Mouse (Mus musculus) adrenal gland (tissue): Measurements from ENCODE around the gene Prkcb.

Source experiments
- intact Hi-C: fragments of 180-260 bp; cut with DNase I; formaldehyde crosslinking; loops from one replicate; pipeline ENCODE4 v1.15.1; 2025

Prkcb gene

DNA sequence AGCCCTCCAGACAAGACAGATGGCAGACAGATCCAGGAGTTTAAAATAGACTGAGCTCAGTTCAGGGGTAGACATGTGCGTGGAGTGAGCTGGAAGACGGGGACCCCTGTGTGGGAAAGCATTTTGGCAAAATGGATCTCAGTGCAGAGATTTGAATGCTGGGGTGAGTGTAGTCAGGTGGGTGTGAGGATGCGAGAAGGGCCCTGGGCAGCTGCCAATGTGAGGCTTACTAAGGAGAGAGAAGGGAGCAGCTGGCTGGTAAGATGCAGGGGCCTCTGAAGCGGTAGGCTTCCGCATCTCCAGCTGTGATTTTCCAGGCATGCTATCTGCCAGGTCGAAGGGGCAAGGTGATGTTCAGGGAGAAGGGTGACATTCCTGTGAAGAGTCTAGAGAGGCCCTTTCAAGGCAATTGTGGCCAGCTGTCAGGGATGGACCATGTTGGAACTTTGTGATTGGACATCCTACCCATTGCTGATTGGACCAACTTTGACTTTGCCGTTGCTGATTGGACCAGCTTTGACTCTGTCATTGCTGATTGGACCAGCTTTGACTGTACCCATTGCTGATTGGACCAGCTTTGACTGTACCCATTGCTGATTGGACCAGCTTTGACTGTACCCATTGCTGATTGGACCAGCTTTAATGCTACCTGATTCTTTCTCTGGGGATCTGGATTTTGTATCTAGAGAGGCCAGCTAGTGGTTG lies 78.9 kb downstream of the Prkcb start:
- intact Hi-C loops = no loop called here

DNA sequence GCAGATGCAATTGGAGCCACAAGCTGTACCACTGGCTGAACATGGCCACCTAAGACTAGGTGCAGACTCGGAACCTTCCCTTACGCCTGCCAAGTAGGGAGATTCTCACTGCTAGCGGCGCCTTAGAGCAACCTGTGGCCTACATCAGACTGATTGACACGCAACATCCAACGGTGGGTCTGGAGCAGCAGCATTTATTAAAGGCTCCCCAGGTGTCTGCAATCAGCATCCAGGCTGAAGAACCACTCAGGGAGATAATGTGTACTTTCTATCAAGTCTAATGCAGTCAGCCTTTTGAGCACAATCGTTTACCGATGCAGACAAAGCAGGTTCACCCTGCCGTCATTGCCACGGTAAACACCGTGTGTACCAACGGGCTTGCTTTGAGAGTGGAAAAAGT lies 81.9 kb downstream of the Prkcb start:
- intact Hi-C loops = no loop called here

DNA sequence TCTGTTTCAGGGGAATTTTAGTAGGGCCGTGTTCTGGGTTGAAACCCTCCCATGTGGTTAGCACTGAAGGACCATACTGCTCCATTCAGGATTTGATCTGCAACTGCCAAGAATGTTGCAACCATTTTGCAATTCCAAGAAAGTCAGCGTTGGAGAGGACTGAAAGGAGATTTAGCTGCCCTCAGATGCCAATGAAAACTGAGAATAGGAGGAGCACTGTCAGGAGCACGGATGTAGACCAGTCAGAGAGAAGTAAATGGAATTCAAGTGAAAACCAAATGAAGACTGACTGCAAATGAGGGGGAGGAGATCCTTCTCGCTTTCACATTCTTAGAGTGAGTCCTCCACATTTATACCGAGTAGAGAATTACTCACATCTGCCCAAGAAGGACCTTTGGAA lies 83.4 kb downstream of the Prkcb start:
- intact Hi-C loops = no loop called here

DNA sequence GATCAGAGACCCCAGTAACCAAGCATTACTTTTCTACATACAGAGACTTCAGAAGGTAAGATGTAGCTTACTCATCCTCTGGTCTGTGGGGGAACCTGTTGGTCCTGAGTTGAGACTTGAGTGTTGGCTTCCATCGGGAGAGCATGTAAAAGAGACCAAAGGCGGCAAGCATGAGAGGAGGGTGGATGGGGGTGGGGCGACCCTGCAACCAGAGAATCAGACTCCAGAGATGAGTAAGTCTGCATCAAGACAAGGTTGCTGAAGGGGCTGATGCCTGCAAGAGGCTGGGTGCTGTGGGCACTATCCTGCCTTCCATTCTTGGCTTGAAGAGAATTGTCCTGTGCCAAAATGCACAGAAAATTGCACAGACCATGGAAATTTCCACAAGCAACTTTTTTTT lies 83.8 kb downstream of the Prkcb start:
- intact Hi-C loops = no loop called here

DNA sequence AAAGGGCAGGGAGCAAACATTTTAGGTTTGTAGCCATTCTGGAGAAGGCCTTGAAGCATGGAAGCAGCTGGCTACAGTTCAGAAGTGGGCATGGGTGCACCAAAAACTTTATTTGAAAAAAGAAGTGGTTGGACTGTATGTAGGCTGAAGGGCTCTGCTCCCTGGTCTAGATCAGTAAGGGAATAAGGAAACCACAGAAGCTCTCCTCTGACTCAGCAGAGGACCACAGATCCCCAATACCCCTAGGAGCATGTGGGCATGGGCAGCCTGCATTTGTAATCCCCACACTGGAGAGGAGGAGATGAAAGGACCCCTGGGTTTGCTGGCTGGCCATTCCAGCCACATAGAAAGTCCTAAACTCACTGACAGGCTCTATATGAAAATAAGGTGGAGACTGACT lies 88.3 kb downstream of the Prkcb start:
- intact Hi-C loops = no loop called here

DNA sequence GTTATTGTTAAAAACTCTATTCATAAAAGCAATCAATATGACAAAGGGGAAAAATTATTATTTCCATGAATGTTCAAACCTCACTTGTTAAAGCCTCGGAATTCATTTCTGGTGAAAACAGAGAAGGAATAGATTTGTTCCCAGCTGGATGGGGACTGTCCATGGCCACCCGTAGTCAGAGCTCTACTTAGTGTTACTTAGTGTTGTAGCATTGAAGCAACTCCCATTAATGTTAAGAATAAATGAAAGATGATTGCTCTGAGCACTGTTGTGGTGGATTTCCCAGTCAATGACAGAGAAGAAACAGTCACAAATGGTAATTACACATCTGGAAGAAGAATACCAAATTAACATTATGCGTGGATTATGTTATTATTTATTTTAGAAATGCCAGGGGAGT lies 89.4 kb downstream of the Prkcb start:
- intact Hi-C loops = no loop called here

DNA sequence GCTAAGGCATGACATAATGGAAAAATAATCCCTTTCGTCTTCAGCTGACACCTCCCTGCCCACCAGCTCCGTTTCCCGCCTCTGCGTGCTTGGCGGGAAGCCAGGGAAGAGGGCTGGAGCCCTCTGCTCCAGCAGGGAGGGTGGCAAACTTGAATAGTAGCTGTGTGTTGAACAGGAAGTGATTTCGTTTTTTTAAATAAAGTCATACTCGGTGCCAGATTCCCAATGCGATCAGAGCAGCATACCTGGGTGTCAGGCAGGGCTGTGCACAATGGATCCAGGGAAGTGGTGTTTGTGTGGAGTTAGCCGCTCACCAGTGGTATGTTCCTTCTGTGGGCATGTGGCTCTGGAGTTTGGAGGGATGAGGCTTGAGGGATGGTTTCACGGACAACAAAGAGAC lies 89.9 kb downstream of the Prkcb start:
- intact Hi-C loops = no loop called here

DNA sequence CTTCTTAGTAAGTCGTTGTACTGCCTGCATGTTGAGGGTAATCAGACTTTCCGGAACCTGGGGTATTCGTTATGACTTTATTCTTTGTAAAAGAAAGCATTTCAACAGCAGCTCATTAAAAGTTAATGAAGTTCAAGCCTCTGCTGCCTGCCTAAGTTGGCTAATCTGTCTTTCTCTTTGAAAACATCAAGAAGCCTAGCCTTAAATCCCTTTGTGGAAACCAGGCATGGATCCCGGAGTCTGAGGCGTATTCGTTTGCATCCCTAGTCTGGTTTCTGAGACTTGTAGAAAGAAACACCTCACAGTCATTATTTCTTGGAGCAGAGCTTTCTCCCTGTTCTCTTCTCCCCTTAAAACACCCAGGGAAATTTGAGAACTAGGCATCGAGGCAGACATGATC lies 90.7 kb downstream of the Prkcb start:
- intact Hi-C loops = no loop called here

DNA sequence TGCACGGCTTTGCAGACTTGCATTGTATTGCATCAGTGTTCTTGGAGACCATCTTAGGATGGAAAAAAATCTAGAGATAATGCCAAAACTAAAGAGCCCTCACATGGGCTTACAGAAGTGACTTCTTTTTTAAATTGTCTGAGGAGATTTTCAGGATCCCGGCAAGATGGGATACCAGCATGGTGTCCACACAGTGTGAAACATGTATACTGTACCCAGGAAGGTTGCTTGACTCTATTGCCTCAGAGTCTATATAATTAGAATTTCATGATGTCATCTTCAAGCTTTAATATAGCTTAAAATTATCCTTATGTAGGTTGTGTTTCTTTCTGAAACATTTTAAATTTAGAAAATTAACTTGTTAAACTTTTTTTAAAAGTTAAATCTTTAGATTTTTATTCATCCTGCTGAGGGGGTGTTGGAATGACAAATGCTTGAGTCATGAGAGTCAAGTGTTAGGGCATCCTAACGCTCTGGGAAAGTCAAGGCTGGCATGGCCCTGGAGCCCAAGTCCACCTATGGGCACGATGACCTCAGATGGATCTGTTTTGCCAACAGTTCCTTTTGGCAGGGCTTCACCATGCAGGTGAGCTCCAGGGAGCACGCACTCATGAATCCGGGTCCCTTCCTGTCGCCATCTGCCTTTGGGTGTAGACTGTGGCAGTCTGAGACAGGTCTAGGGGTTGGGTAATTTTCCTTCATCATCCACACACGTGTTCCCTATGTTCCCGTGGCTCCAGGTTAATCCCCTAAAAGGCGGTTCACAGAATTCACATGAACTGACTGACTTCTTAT lies 92.0 kb downstream of the Prkcb start:
- intact Hi-C loops = no loop called here

DNA sequence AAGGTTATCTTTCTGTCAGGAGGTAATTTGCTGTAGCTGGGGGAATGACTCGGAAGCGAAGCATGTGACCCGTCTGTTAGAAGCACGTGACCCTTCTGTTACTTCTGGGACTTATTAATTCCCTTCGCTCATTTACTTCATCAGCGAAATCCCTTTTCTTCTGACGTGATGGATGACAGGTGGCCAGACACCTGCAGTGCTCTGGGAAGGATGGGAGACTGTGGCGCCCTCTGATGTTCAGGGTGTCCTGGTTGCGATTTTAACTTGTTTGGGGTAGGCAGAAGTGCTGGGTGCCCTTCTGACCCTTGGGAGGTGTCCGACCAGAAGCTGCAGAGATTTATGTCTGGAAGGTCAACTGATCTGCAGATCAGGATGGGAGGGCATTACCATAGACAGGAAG lies 93.0 kb downstream of the Prkcb start:
- intact Hi-C loops = no loop called here

DNA sequence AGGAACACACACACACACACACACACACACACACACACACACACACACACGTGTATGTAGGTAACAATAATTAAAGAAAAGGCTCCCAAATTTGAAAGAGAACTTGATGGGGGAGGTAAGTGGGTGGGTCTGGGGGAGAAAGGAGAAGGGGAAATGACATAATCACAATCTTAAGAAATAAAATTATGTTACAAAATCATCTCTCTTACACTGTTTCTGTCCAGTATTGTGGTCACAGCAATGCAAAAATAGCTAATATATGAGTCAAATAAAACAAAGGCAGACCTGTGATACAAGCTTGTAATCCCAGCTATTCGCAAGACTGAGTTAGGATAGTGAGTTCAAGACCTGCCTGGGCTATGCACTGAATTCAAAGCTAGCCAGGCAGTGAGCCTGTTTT lies 94.7 kb downstream of the Prkcb start:
- intact Hi-C loops = no loop called here

DNA sequence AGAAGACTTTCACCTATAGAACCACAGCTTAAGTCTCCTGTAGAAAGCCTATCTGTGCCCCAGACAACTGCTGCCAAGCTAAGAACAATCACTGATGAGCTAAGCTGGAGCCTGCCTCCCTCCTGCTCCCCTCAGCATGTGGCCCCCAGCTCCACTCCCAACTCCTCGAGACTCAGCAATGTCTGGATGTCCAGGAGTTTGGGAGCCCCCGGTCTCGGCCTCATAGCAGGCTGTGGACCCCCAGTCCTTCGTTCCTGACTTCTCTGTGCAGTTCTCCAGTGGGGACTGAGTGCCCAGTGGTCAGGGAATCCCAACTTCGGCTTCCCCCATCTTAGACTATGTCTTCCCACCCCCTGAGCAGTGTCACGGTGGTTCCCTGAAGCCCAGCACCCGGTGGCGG lies 96.3 kb downstream of the Prkcb start:
- intact Hi-C loops = no loop called here

DNA sequence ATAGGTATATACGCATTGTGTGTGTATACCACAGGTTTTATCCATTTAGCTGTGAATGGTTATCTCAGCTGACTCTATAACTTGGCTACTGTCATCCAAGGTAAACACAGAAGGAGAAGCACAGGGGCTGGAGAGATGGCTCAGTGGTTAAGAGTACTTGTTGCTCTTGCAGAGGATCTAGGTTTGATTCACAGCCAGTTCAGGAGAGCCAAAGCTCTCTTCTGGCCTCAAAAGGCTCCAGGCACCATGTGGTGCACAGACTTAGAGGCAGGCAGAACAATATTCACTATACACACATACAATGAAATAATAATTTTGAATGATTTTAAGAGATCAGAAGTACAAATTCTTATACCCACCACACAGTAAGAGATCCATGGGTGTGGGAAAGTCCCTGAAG lies 98.0 kb downstream of the Prkcb start:
- intact Hi-C loops = no loop called here

DNA sequence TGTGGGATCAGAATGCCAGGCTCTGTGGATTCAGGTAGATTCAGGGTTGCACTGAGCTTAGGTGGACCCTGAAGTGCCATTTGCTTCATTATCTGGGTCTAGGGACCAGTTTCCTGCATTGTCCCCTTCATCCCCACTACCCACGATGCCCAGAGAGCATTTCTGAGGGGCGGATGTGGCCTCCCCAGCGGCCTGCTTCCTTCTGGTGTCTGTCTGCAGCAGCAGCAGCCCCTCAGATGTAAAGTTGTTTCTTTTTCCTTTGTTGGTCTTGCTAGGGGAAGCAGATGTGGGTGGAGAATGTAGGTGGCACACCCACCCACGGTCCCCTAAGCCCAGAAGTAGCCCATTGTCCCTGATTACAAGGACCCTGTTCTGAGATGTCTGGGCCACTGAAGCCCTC lies 99.3 kb downstream of the Prkcb start:
- intact Hi-C loops = no loop called here

DNA sequence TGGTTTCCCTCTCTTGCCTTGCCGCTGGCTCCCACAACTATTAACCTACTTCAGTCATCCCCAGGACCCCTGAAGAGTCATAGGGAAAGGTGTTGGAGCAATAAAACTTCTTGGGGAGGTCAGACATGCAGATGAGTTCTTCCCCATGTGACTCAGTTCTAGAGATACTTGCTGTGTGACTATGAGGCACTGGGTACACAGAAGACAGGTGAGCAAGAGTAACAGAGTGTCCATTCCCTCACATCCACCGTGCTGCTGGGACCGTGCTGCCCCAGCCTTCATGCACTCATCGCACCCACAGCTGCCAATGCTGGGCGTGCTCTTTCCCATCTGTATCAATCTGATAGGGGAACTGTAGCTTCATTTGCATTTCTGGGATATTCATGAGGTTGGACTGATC lies 100.3 kb downstream of the Prkcb start:
- intact Hi-C loops = no loop called here

DNA sequence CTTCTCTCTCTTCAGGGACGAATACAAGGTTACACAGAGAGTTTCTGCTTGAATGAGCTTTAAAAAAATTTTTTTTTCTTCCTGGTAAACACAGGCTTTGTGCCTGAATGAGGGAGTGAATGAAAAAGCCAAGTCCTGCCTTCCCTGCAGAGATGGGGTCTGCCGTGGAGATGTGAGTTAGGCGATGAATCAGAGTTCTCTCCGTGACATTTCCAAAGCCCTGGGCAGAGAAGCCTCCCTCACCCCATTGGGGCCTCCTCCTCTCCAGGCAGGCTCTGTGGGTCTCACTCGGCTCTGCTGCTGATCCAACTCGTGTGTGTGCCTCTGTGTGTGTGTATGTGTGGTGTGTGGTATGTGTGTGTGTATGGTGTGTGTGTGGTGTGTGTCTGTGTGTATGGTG lies 101.1 kb downstream of the Prkcb start:
- intact Hi-C loops = no loop called here

DNA sequence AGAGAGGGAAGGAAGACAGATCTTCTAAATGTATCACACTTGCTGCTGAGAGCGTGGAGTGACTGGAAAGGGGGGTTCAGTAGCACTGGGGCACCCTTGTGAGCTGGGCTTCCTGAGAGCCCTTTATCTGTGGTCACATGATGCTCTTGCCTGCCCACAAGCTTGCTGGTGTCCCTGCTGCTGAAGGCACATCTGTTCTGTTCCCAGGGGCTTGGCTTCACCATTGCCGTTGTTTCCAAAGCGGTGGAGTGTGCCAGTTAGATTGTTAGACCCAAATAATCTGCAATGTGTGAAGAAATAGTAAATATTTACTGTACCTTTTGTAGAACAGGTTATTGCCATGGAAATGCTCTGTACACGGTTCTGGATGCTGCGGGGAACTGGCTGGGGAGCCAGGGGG lies 101.6 kb downstream of the Prkcb start:
- intact Hi-C loops = no loop called here

DNA sequence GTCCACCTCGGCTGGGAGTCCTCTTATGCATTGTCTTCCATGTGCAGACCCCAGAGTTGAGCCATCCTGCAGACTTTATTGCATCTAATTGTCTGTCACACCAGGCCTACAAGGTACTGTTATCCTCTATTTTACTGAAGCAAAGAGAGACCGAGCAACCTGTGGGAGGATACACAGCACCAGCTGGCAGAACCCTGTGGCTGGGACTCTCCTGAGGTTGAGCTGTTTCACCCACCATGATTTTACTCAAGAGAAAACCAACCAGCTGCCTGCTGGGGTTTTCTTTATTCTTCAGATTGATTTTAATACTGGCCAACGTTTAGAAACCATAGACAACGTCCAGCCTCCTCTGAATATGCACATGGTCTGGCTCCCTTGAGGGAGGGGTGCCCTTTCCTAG lies 102.1 kb downstream of the Prkcb start:
- intact Hi-C loops = no loop called here

DNA sequence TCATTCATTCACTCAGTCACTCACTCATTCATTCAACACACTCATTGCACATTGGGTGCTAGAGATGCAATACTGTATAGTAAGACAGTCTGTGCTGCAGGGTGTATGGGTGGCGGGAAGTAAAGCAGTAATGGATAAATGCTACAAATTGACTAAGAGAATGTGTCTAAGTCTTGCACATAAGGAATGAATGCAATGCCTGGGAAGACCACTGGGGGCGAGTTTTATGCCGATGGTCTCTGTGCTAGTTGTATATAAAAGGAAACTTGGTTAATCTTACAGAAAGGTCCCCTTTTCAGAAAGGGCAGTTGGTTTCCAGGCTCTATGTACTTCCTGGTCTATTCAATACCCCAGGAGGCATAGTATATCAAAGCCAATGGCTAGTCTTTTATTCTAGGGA lies 102.8 kb downstream of the Prkcb start:
- intact Hi-C loops = no loop called here

DNA sequence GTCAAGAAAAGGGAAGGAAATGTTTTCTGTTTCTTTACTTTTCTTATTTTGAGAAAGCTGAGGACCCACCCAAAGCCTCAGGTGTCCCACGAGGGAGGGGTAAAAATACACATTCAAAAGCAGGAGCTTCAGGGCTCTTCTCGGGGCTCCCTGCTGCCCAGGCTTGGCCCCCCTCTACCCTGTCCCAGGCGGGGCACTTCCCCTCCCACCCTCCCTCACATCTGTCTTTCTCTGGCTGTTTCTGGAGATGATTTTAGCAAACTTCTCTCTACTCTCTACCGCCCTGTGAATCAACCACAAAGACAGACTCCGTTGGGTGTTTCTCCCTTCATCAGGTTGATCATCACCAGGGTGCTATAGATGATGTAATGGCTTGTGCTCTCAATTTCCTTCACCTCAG lies 105.4 kb downstream of the Prkcb start:
- intact Hi-C loops = no loop called here

DNA sequence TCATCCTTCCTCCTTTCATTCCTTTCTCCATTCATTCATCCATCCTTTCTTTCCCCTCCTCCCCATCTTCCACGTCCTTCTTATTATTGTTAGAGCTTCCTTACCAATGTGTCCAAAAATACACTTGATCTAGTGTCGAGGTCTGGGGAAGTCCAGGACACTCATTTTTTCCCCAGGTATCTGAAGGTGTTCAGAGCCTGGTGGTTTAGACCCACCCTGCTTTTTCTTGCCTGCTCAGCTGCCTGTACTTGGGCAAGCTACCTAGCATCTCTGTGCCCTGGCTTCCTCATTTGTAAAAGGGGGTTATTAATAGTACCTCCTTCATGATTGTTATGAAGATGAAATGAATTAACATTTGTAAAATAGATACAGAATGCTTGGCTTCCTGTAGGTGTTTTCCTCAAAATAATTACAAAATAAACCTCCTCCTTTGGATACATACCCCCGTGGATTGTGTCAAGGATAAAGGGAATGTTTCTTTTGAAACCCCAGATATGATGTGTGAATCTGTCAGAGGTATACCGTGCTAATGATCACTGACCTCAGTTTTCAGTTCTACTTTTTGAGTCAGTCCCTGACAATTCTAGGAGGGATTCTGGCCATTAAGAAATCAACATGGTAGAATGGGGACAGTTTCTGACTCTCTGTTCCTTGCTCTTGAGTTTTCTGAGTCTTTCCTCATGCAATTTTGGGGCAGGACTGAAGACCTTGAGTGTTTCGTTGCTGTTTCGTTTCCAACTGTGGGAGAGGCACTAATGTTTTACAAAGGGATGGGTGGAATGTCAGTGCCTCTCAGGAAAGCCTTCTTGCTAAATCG lies 106.8 kb downstream of the Prkcb start:
- intact Hi-C loops = no loop called here

DNA sequence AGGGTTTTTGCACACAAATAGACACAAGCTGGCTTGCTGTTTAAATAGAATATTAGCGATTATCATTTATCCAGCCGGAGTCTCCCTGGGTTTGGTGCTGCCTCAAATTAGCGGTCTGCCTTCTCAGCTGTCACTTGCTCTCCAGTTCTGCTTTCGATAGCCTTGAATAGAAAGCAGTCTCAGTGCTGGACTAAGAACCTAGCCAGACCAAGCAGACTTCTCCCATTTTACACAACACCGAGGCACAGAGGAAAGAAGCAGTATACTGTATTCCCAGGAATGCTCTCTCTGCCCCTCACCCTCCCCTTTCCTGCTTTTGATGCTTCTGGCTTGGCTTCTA lies 107.4 kb downstream of the Prkcb start:
- intact Hi-C loops = no loop called here

DNA sequence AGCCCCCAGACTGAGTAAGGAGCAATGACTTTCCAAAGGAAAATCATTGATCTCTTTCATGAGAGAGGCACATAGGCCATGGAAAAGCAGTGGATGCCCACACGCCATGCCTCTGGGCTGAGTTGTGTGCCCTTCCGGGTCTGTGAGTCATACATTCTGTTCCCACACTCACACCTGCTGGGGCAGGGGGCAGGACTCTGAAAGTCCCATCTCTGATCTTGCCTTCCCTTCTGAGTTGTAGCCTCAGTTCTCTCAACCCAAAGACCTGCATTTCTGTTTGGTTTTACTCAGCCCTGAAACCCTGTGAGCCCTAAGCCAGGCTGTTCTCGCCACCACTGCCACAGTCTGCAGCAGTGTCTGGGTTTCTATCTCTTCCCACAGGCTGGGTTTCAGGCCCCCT lies 109.1 kb downstream of the Prkcb start:
- intact Hi-C loops = no loop called here
